Mouse (Mus musculus): ENCODE measurements around the gene Grid1. TPM values are rescaled to one million over a fixed set of nuclear protein-coding genes. Genes with fewer than 3 reads are reported as not detected.

The Grid1 gene
- total RNA-seq, 2 experiments from 2014 or later = 52.6 to 53.9 TPM

DNA sequence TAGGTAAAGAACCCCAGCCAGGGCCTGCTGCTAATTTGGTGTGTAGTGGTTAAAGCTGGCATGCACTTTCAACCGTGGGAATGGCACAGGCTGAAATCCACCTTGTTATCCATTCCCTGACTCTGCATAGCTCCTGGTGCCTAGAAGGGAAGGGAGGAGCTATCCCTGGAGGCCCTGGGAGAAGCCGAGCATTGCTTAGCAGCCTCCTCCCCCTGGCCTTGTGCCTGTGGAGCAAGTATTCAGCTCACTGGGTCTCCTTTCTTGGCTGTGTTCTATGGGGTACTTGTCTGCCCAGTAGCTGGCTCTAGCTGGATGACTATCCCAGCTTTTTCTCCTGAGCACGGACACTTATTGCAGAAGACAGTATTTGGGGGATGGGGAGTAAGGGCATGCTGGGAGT lies 6.0 kb downstream of the Grid1 start:
- DNase-seq (ENCODE audit: extremely low spot score in 1 of 2, low spot score in 1 of 2) = no peak

DNA sequence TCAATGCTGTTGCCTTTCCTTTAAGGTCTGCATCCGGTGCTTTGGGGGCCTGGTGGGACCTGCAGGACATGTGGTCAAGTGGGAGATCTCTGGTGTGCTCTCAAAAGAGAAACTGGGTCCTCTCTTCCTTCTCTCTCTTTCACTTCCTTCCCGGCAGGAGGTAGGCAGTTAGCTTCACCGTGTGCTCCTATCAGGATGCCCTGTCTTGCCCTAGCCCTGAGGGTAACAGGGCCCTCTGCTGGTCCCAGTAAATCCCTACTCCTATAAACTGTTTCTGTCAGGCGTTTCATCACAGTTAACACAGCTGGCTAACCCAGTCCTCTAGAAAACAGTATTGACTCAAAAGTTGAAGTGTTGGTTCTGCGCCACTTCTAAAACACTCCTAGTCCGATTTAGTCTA lies 9.9 kb downstream of the Grid1 start:
- no peak for DNase-seq (ENCODE audit: extremely low spot score in 1 of 2, low spot score in 1 of 2)

DNA sequence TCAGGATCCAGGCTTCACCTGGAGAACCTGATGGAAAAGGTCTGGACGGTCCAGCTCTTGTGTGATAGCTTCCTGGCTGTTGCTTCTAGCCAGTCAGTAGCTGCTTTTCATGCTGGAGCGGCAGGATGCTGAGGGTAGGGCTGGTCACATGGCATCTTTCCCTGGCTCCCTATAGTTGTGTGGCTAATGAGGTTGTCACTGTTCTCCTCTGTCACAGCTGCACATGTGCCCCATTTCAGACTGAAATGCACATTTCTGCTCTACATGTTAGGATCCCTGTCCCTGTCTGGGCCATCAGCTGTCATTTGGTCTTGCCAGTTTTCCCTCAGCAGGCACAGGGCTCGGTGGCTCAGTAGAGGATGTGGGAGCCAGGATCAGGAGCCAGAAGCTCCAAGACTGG lies 17.2 kb downstream of the Grid1 start:
- DNase-seq (ENCODE audit: extremely low spot score in 1 of 2, low spot score in 1 of 2) = no peak

DNA sequence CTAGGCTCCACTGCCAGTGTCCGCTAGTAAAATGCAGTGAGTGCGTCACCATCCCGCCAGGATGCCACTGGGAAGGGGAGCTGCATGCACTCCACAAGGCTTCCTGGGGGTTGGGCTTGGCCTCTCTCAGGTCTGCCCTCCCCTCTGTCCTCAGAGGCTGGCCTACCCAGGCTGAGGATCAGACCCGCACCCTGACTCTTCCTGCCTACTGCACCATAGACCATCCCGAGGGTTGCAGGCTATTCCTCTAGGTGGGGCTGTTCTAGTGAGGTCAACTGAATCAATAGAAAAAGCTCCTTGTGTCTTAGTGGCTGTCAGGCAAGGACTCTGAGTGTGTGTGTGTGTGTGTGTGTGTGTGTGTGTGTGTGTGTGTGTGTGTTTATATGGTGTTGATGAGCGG lies 19.1 kb downstream of the Grid1 start:
- no peak for DNase-seq (ENCODE audit: extremely low spot score in 1 of 2, low spot score in 1 of 2)

DNA sequence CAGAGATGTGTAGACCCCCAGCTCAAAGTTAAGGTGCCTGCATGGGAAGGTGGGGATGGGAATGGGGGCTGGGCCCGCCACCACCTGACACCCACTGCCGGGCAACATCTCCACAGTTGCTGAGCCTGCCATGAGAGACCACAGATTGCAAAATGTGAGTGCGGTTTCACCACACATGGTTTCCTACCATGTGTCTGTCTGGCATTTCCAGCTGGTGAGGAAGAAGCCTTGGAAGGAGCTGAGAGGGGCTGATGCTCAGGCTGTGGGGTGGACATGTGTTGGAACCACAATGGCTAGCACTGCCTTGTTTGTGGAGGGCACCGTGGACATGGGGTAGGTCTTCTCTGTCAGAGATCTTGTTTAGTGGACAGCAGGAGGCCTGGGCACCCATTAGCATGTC lies 20.0 kb downstream of the Grid1 start:
- peak in 1 of 2 experiments; percentile 40 for DNase-seq (ENCODE audit: extremely low spot score in 1 of 2, low spot score in 1 of 2)

DNA sequence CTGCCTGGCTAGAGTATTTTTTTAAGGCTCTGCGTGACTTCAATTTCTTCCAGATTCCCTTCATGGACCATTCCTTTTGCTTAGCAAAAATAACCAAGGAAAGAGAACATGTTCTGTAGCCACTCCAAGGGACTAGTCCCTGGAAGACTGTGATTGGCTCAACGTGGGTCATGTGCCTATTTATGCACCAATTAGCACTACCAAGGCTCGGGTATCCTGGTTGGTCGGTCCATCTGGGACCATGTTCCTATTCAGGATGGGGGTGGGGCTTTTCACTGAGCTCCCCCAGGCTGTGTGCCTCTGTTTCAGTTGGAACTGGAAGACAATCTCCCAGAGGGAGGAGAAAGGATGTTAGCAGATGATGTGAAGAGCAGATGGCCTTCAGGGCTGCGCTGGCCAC lies 23.7 kb downstream of the Grid1 start:
- DNase-seq (ENCODE audit: extremely low spot score in 1 of 2, low spot score in 1 of 2) = no peak

DNA sequence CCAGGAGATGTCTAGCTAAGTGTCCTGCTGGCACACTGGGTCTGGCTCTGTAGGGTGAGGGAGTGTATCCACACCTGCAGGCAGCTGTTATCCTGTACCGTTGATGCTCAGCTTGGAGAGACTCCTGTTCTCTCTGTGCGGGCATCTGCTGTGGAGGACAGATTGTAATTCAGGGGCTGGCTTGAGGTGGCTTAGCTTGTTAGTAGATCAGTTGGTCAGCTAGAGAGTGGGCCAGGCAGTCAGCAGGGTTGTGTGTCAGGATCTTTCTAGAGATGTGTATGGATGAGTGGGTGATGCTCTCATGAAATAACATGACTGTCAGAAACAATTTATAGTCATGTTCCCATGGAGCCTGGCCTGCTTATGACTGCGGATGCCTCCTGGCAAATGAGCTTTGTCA lies 24.3 kb downstream of the Grid1 start:
- DNase-seq (ENCODE audit: extremely low spot score in 1 of 2, low spot score in 1 of 2) = no peak

DNA sequence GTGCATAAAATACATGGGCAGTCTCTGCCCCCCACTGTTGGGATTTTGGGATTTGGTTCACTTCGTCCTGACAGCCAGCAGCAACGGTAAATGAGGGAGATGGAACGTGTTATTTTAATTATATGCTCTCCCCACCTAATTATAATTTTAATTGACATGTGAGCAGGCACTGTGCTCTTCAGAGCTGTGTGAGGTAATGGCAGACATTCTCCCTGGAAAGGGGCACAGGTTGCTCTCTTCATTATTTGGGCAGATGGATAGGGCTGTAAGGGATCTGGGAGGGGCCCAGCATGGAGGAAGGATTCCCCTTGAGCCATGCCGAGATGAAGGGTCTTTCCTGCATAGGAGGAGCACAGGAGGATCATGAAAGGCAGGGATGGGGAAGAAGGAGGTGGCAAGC lies 26.9 kb downstream of the Grid1 start:
- no peak for DNase-seq (ENCODE audit: extremely low spot score in 1 of 2, low spot score in 1 of 2)

DNA sequence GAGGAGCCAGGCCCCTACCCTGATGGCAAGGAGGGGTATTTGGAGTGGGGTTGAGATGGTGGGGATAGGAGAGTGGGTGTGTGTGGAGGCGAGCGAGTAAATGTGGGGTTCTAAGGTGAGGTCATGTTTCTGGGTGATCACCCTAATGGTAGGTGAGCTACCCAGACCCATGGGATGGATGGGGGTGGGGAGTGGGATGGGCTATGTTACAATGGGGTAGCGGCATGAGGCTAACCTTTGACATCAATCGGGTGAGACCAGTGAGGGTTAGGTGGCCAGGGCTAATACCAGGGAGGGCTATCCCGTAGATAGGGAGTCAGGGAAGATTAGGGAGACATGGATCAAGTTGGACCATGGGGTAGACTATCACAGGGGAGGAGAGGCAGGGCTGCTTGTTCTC lies 27.7 kb downstream of the Grid1 start:
- no peak for DNase-seq (ENCODE audit: extremely low spot score in 1 of 2, low spot score in 1 of 2)

DNA sequence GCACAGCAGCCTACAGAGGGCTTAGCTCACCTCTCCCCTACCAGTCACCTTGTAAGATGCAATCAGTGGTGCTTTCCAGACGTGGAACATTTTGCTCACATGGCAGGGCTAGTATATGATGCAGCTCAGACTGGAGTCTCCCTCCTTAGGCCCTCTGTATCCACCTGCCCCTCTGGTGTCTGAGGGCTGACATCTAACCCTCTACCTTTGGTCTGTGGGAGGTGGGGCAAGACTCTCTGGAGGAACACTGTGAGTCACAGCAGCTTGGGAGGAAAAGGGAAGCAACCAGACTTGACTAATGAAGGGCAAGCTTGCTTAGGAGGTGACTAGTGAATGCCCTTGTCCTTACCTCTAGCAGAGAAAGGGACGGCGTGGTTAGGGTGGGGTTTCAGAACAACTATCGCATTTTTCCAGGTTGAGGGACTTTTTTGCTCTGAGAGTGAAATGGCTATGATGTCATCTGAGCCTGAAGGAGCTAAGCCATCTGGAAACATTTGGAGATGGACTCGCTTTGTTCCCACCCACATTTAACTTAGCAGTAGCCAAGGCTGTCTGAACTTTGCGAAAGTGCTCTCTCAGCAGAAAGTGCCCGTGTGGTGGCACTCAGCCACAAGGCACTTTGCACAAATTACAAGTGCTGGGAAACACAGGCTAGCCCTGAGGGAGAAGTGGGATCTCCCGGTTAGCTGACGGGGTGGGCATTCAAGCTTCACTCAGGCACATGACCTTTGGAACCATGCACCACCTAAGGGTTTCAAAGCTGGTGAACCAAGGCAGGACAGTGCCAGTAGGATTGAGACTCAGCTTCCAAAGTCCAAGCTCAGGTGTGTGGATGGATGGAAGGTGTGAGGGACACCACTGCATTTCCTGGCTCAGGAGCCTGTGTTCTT lies 41.2 kb downstream of the Grid1 start:
- DNase-seq (ENCODE audit: extremely low spot score in 1 of 2, low spot score in 1 of 2) = no peak

DNA sequence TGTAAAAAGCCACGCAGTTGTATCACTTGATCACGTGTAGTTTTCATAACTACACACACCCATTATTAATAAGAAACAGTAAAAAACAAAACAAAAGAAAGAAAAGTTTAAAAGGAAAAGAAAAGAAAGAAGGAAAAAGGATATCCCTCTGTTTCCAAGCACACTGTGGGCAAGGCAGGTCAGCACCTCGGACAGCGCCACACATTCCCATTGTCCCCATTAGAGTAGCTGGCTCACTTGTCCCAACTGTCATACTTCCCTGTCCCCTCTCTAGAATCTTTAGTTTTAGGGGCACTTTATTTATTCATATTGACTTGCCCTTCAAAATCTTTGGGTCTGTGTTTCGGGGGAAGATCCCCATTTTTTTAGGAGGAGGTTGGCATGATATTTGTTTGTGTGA lies 47.4 kb downstream of the Grid1 start:
- DNase-seq (ENCODE audit: extremely low spot score in 1 of 2, low spot score in 1 of 2) = no peak

DNA sequence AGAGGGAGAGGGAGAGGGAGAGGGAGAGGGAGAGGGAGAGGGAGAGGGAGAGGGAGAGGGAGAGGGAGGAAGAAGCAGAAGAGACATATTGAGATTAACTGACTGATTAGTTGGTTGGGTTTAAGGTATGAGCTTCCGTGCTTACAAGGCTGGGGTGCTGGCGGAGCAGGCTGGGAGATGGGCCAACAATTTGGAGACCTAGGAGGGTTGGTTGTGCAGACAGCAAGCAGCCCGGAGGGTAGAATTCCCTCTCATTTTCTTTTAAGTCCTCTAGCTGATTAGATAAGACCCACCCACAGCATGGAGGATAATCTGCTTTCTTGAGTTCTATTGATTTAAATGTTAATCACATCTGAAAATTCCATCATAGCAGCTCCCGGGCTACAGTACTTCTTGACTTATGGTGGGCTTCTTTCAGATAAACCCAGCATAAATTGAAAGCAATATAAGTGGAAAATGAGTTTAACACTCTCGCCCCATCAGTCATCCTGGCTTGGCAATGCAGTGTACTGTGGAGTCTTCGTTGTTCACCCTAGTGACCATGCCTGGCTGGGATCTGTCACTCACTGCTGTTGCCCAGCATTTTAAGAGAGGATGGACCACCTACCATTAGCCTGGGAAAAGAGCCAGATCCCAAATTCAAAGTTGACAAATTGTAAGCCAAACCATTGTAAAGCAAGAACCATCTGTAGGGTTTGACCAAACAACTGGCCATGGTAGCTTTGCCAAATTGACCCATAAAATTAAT lies 48.8 kb downstream of the Grid1 start:
- DNase-seq (ENCODE audit: extremely low spot score in 1 of 2, low spot score in 1 of 2) = no peak

DNA sequence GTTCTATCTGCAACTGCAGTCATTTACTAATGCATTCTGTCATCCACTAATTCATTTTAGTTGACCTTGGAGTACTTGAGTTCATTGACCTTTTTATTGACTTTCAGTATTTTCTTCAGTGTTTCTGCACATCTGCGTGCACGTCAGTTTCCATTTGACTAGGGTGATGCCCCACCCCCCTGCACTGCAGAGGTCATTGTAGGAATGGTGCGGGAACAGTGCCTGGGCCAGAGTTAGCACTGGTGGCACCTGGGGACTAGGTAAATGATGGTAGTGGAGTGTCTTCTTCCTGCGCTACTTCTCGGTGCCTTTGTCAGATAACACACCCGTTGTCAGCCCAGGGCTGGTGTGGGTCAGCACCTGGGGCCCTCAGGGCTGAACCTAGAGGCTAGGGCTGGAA lies 60.1 kb downstream of the Grid1 start:
- no peak for DNase-seq (ENCODE audit: extremely low spot score in 1 of 2, low spot score in 1 of 2)

DNA sequence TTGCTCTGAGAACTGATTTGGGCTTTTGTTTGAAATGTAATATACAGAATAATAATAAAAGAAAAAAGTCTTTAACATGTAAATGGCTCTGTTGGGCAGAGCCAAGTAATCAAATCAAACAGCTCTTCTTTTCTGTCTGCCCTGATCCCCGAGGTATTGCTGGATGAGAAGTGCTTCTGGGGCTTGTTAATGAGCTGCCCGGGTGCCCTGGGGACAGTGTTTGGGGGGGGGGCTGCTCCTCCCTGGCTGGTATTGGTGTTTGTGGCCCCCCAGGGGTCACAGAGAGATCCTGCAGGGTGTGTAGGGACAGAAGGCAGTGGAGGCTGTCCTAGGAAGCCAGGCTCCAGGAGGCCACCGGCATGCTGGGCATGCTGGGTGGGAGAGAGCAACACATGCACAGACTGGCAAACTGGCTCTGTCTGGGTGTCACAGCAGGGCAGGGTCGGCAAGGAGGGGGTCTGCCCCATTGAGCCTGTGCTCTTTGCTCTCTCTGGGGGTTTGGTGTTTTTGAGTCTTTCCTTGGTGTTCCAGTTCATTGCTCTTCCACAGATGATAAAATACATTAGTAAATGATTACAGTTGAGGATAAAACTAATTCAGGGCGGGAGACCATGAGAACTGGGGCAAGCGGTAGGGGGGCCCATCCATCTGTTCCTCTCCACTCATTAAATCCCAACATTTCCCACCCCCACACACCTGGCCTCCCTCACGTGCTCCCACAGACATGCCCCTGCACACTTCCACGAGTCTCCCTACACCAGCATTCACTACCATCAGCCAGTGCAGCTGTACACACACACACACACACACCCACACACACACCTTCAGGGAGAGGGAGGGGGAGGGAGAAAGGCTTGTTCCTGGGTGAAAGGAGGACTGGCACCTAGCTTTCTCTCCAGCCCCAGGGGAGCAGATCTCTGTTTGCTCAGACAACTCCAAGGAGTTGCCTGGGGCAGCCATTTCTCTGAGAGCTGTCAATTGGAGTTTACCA lies 60.8 kb downstream of the Grid1 start:
- DNase-seq (ENCODE audit: extremely low spot score in 1 of 2, low spot score in 1 of 2) = no peak

DNA sequence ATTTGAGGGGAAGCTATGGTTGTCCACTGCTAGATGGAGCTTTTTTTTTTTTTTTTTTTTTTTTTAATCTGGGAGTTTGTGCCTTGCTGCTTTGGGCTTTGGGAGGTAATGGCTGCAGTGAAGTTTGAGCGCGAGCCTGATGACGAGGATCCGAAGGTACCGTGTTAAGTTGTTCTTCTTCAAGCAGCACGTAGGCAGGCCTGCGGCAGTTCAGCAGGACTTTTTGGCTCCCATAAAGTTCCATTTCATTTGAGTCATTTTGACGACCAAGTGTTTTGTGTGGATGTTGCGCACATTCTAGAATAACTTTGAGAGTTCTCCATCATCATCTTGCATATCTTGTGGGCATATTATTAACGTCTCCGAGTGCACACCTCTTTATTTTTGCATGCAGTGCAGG lies 64.3 kb downstream of the Grid1 start:
- DNase-seq (ENCODE audit: extremely low spot score in 1 of 2, low spot score in 1 of 2) = no peak

DNA sequence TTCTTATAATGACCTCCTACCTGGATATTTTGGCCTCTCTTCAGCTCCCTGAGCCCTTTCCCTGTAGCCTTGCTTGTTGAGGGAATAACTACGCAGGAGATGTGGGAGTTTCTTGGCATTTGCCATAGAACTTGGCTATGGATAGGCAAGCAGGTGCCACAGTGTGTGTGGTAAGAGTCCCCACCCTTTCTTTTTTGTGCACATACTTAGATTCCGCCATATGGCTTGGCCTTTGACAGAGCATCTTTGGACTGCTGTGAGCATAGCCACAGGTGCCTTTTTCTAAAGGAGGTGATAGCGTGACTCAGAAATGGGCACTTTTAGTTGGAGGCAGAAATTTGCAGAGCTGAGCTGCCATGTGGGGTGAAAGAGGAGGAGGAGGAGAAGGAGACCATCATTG lies 64.7 kb downstream of the Grid1 start:
- no peak for DNase-seq (ENCODE audit: extremely low spot score in 1 of 2, low spot score in 1 of 2)

DNA sequence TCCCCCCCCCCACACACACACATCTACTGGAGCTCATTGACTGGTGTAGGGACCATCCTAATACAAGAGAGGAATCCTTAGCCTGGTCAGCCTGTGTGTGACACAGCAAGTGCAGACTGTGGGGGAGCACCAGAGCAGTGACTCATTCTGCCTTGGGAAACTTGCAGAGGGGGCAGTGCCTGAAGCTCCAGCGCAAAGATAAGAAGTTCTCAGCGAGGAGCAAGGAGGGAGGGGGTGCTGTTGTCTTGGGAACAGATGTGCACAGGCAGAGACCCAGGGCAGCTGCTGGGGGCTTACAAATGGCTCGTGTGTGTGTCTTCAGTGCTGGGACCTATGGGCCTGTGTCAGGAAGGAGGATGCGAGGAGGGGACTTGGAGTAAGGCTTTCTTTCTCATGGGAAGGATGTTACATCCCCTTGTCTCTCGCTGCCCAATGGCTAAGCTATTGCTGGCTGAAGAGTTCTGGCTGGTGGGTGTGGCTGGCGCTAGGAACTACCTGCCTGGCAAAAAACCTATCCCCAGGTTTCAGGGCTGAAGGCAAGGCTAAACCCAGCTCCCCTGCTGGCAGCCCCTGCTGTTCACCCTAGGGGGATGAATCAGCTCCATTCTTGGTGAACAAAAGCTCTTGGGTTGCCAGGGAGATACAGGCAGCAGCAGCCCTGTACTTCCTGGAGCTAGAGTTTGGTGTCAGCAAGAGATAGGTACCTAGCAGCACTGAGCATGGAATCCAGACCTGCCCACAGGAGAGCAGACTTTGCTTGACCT lies 72.0 kb downstream of the Grid1 start:
- DNase-seq (ENCODE audit: extremely low spot score in 1 of 2, low spot score in 1 of 2) = no peak

DNA sequence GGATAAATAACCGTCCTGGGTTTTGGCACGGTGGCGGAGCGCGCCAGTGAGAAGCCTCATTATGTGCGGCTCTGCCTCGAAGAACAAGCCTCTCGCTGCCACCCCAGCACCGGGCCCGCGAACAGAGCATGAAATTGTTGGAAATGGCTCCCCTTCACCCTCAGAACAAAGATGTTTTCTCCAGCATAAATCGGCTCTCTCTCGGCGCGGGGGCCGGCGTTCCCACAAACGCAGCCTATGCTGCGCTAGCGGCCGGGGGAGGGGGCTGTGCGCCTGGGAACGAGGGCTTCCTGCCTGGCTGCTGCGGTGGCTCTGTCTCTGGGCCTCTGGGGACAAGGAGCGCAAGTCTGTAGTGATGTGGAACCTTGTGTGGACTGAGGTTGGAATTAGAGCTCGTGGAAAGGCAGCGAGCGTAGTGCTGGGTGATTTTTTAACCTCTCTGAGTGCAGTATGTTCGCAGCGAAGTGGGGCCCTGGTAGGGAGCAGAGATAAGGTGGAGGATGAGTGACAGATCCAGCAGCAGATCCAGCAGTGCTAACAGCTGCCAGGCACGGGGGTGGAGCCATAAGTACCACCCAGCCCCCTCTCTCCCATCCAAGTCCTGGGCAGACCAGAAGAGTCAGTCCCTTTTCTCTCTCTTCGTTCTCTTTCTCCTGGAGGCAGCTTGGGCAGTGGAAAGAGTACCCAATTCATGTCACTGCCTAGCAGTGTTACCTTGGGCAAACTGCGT lies 76.5 kb downstream of the Grid1 start:
- DNase-seq (ENCODE audit: extremely low spot score in 1 of 2, low spot score in 1 of 2) = peak; percentile 53 to 59

DNA sequence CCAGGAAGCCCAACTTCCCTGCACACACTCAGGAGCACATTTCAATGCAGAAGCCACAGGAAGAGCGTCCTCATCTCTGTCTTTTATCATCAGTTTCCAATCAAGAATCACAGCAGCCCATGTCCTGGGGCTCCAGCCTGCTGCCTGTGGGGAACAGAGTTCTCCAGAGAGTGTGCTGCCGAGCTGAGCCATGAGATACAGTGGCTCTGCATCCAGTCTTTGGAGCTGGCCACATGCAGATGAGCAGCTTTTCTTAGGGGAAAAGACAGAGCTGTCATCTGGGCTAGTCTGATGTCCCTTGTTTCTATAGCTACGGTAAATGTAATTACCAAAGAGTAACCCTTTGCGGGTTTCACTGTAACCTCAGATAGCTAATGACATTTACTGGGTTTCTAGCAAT lies 83.9 kb downstream of the Grid1 start:
- DNase-seq (ENCODE audit: extremely low spot score in 1 of 2, low spot score in 1 of 2) = no peak

Data from layer of hippocampus, postnatal 25 days (tissue).